Mouse (Mus musculus) heart, embryonic 13.5 days (tissue): Measurements from ENCODE around the gene Thumpd3. TPM values are rescaled to one million over a fixed set of nuclear protein-coding genes. Genes with fewer than 3 reads are reported as not detected.

ENCODE experiments used
- ATAC-seq: fragments of 200-750 bp; cut with Nextera tagmentation; 2 replicates; pipeline ENCODE4 v1.8.0; 2017; ENCODE audit warnings: moderate TSS enrichment; ENCODE audit not compliant: insufficient number of reproducible peaks, low FRiP score, low TSS enrichment; ENCODE audit errors: extremely low read depth
- H3K27ac ChIP-seq: fragments of 300-500 bp; sonication (generic); replicated peaks from 2 replicates; pipeline ENCODE4 v1.5.1; 2015; ENCODE audit warnings: moderate library complexity, mild to moderate bottlenecking, inconsistent platforms
- H3K27me3 ChIP-seq: fragments of 300-500 bp; sonication (generic); replicated peaks from 2 replicates; pipeline ENCODE4 v1.6.1; 2015; ENCODE audit warnings: mild to moderate bottlenecking, inconsistent platforms
- H3K36me3 ChIP-seq: fragments of 300-500 bp; sonication (generic); 2 replicates; pipeline ENCODE4 v1.6.1; 2015; ENCODE audit warnings: mild to moderate bottlenecking, inconsistent platforms
- H3K4me1 ChIP-seq: fragments of 300-500 bp; sonication (generic); 2 replicates; pipeline ENCODE4 v1.6.1; 2015; ENCODE audit warnings: inconsistent platforms
- H3K4me2 ChIP-seq: fragments of 300-500 bp; sonication (generic); 2 replicates; pipeline ENCODE4 v1.6.1; 2015; ENCODE audit warnings: inconsistent platforms, mild to moderate bottlenecking, moderate library complexity
- H3K4me3 ChIP-seq: fragments of 300-500 bp; sonication (generic); 2 replicates; pipeline ENCODE4 v1.5.1; 2015; ENCODE audit warnings: moderate library complexity, mild to moderate bottlenecking, inconsistent platforms
- H3K9ac ChIP-seq: fragments of 300-500 bp; sonication (generic); 2 replicates; pipeline ENCODE4 v1.6.1; 2015; ENCODE audit warnings: inconsistent platforms, mild to moderate bottlenecking, moderate library complexity
- H3K9me3 ChIP-seq: fragments of 300-500 bp; sonication (generic); 2 replicates; pipeline ENCODE4 v1.6.1; 2016; ENCODE audit warnings: inconsistent platforms
- WGBS: fragments of 180-500 bp; shearing (Covaris S2); methylation state at CpG from one replicate; pipeline ENCODE4 v1.1.7; 2015; ENCODE audit warnings: mixed read lengths; 5-methylcytosine and 5-hydroxymethylcytosine counted together
- polyA plus RNA-seq: library from polyadenylated mRNA; unstranded; fragments of >200 nt; fragmentation: Nextera tagmentation; extraction: Ambion mirVana; gene quantifications from 2 replicates; pipeline ENCODE4 v1.2.1, GENCODE M21; 2015

Gene Thumpd3
- polyA plus RNA-seq, 1 experiment from 2014 or later = 32.2 TPM

DNA sequence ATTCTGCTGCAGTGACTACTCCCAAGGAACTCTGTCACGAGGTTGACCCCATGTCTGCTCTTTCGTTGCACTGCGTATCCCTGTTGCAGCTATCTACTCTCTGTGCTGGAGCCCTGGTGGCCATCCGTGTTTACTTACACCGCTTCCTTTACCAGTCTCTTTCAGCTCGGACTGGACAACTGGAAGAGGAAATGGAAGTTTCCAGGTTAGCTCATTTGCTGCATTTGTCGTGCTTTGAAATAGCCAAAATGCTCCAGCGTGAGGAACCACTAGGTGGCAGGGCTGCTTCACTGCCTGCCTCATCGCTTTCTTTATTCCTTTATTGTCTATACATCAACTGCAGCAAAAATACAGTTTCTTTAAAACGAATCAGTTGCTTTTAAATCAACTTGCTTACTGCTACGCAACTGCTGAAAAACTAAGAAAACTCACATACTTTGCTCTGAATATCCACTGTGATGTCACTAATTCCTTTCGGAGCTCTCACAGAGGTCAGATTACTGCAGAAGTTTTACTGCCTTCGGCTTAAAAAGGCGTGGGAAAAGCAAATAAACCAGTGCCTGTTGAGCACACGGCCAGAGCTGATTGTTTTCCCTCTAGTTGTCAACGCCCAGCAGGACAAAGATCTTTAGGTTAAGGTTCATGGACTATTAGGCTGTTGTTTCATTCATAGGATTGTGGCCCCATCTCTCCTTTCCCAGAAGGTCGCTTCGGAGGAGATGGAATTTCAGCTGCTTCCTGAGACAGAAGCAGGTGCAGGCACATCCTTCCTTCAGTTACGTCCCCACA is 7.9 kb upstream of the Thumpd3 start:
- Histone ChIP-seq H3K4me1 (peaks cover 6% of the 10 kb centered on the region; the same call in 1 of the 2 replicates), H3K4me3 (peak overlapping the region; percentile 29), H3K4me2 (peak overlapping the region; percentile 60), H3K9ac (peak overlapping the region; percentile 63), H3K9me3 (no peaks in the 10 kb centered on the region), H3K27ac (0 out of 2 replicates have a peak overlapping the region, but pooled peaks have one; percentile 6), H3K36me3 (no peaks in the 10 kb centered on the region), H3K27me3 (no peaks in the 10 kb centered on the region)
- 15% methylated on average over 19 of the region's 19 CpGs for WGBS
- no peak for ATAC-seq

DNA sequence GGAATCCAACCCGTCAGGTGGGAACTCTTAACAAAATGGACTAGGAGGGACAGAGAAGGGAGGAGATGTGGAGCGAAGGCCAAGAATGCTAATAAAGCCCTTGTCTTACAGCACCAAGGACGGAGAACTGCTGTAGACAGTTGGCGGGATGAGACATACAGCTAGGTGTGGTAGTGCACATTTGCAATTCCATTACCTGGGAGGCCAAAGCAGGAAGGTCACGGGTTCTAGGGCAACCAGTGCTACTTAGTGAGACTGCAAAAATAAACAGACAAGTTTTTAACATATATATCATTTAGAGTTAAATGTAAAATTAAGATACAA is 7.3 kb upstream of the Thumpd3 start:
- Histone ChIP-seq H3K27me3 (no peaks in the 10 kb centered on the region), H3K4me2 (peak overlapping the region; percentile 60), H3K9ac (peak overlapping the region; percentile 38; the same call in 1 of the 2 replicates), H3K4me1 (peaks cover 6% of the 10 kb centered on the region; the same call in 1 of the 2 replicates), H3K4me3 (no peak overlapping the region; the same call in 1 of the 2 replicates), H3K27ac (no peak overlapping the region), H3K9me3 (no peaks in the 10 kb centered on the region), H3K36me3 (no peaks in the 10 kb centered on the region)
- no peak for ATAC-seq
- WGBS = 58% methylated on average over 5 of the region's 5 CpGs

DNA sequence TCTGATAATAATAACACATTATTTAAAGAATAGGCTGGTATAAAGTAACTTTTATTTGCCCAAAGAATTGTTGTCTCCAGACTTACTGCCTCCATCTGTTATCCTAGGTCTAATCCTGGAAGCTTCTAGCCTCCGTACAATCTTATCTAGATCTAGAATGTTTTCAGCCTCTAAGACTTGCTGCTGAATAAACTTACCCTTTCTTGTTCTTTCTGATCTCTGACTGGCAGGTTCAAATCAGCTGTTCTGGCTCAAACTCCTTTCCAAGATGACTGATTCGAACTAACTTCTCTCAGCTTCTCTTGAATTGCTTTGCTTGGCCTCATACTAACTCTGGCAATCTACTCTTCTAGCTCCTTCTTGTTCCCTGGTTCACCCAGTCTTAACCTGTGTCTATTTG is 5.7 kb upstream of the Thumpd3 start:
- H3K27me3 ChIP-seq = no peaks in the 10 kb centered on the region
- no peaks in the 10 kb centered on the region for H3K9me3 ChIP-seq
- no peak overlapping the region for H3K9ac ChIP-seq
- H3K4me2 ChIP-seq = no peak overlapping the region
- H3K4me1 ChIP-seq = peaks cover 10% of the 10 kb centered on the region
- no peak overlapping the region for H3K4me3 ChIP-seq
- WGBS = 64% methylated on average over 2 of the region's 2 CpGs
- no peaks in the 10 kb centered on the region for H3K36me3 ChIP-seq
- no peak for ATAC-seq
- no peak overlapping the region for H3K27ac ChIP-seq

GRCm38 (mm10) chr6:113041215-113041990 is 4.6 kb upstream of the Thumpd3 start:
- ATAC-seq = no peak
- Histone ChIP-seq H3K4me1 (peaks cover 12% of the 10 kb centered on the region), H3K4me3 (no peak overlapping the region), H3K27me3 (no peaks in the 10 kb centered on the region), H3K27ac (no peak overlapping the region), H3K9ac (no peak overlapping the region), H3K9me3 (no peaks in the 10 kb centered on the region), H3K36me3 (no peaks in the 10 kb centered on the region), H3K4me2 (no peak overlapping the region)
- 74% methylated on average over 11 of the region's 11 CpGs for WGBS

- ATAC-seq = 0 out of 2 replicates have a peak, but pooled peaks have one; percentile 5
- Histone ChIP-seq H3K36me3 (peaks cover 22% of the 10 kb centered on the region), H3K27ac (peak overlapping the region; percentile 94), H3K9me3 (no peaks in the 10 kb centered on the region), H3K4me3 (peak overlapping the region; percentile 88), H3K4me1 (peaks cover 21% of the 10 kb centered on the region), H3K4me2 (peak overlapping the region; percentile 96), H3K27me3 (no peaks in the 10 kb centered on the region), H3K9ac (peak overlapping the region; percentile 93)
- WGBS = under 1% methylated on average over 11 of the region's 11 CpGs
These were observed 450 bp upstream of the Thumpd3 start for GRCm38 (mm10) chr6:113045575-113045974.

DNA sequence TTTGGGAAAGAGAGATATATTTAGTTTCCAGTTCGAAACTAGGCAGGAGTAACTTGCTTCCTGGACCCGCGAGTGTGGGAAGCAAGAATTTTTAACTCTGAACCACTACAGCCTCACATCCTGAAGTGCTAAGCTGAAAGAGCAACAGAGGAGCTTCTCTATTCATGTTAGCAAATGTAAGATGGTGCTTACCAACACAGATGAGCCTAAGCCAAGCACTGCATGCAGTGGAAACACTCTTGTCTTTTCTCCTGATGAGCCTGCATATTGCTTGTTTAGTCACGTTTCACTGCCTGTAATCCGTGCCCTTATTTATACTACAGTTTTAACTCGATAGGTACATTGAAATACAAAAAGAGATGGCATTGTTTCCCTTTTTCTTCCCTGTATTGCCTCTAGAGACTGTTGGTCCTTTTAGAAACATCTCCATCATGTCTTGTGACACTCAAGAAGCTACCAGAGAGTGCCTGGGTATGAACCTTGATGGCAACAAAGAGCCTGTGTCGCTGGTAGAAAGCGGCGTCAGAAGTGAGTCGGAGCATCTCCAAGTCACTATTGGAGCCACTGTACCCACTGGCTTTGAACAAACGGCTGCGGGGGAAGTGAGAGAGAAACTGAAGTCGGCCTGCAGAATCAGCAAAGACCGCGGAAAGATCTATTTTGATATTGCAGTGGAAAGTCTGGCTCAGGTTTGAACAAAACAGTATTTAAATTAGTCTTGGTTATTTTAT is 1.2 kb downstream of the Thumpd3 start:
- peak overlapping the region; percentile 93 for H3K9ac ChIP-seq
- 54% methylated on average over 15 of the region's 15 CpGs for WGBS

DNA sequence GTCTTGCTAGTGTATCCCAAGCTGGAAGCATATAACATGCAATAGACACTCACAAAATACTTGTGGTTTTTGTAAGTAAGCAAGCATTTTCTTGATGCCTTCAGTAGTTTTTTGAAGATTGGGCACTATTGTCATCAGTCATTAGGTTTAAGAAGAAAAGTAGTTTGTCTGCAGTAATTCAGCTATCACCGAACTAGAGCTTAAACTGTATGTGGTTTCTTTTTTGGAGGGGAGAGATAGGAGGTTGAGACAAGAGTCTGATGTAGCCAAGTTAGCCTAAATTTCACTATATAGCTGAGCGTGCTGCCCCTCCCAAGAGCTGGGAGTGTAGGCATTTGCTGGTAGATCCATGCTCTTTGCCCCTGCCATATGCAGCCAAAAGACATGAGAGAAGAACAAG is 2.3 kb downstream of the Thumpd3 start:
- Histone ChIP-seq H3K4me1 (peaks cover 21% of the 10 kb centered on the region), H3K9ac (no peak overlapping the region), H3K4me3 (no peak overlapping the region), H3K27me3 (no peaks in the 10 kb centered on the region), H3K4me2 (no peak overlapping the region), H3K36me3 (peaks cover 48% of the 10 kb centered on the region), H3K27ac (no peak overlapping the region), H3K9me3 (no peaks in the 10 kb centered on the region)
- 88% methylated on average over 2 of the region's 2 CpGs for WGBS
- ATAC-seq = no peak

More for the DNA sequence above, 1.2 kb downstream of the Thumpd3 start:
- no peaks in the 10 kb centered on the region for H3K9me3 ChIP-seq
- peak overlapping the region; percentile 88 for H3K4me3 ChIP-seq
- ATAC-seq = no peak
- no peaks in the 10 kb centered on the region for H3K27me3 ChIP-seq
- peaks cover 21% of the 10 kb centered on the region for H3K4me1 ChIP-seq
- H3K27ac ChIP-seq = peak overlapping the region; percentile 94
- H3K36me3 ChIP-seq = peaks cover 36% of the 10 kb centered on the region
- peak overlapping the region; percentile 96 for H3K4me2 ChIP-seq

- Histone ChIP-seq H3K27me3 (no peaks in the 10 kb centered on the region), H3K4me3 (no peak overlapping the region), H3K27ac (no peak overlapping the region), H3K9ac (no peak overlapping the region), H3K4me1 (peaks cover 21% of the 10 kb centered on the region), H3K36me3 (peaks cover 56% of the 10 kb centered on the region), H3K4me2 (no peak overlapping the region), H3K9me3 (no peaks in the 10 kb centered on the region)
- 72% methylated on average over 3 of the region's 3 CpGs for WGBS
- ATAC-seq = no peak
These were observed 3.1 kb downstream of the Thumpd3 start for GRCm38 (mm10) chr6:113049159-113049558.

GRCm38 (mm10) chr6:113052972-113053371 is 6.9 kb downstream of the Thumpd3 start:
- Histone ChIP-seq H3K4me2 (no peak overlapping the region), H3K4me3 (no peak overlapping the region), H3K9me3 (no peaks in the 10 kb centered on the region), H3K27me3 (no peaks in the 10 kb centered on the region), H3K36me3 (peaks cover 94% of the 10 kb centered on the region), H3K9ac (no peak overlapping the region), H3K4me1 (peaks cover 3% of the 10 kb centered on the region), H3K27ac (no peak overlapping the region)
- 56% methylated on average over 3 of the region's 3 CpGs for WGBS
- no peak for ATAC-seq

DNA sequence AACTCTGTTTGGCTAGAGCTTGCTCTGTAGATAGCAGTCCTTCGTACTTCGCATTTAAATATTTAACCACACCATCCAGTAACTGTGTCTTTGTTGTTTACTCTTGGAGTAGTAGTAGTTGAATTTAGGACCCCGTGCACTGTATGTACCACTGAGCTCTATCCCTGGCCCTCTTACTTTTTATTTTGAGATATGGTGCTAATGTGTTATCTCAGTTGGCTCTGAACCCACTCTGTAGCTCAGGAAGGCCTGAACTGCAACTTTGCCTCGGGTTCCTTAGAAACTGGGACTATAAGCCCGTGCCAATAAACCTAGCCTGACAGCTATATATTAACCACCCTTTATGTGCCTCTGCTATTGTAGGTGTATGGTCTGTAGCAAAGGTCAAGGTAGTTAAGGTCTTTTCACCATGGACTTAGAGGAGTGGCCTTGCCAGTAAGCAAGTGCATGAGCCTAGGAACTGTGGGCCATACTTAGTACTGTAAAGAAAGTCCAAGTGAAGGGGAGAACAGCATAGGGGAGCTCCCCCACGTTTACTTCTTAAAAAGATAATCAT is 8.6 kb downstream of the Thumpd3 start:
- no peak overlapping the region for H3K9ac ChIP-seq
- H3K9me3 ChIP-seq = no peaks in the 10 kb centered on the region
- H3K4me2 ChIP-seq = no peak overlapping the region
- peaks cover 93% of the 10 kb centered on the region for H3K36me3 ChIP-seq
- 87% methylated on average over 6 of the region's 6 CpGs for WGBS
- no peak overlapping the region for H3K27ac ChIP-seq
- ATAC-seq = no peak
- H3K4me3 ChIP-seq = no peak overlapping the region
- no peaks in the 10 kb centered on the region for H3K27me3 ChIP-seq
- H3K4me1 ChIP-seq = no peaks in the 10 kb centered on the region
